Mouse (Mus musculus) neural tube, embryonic 14.5 days (tissue): ENCODE measurements around the gene Ola1. TPM values are rescaled to one million over a fixed set of nuclear protein-coding genes. Genes with fewer than 3 reads are reported as not detected.

ENCODE experiments used
- ATAC-seq: fragments of 200-750 bp; cut with Nextera tagmentation; 2 replicates; pipeline ENCODE4 v1.8.0; 2017; ENCODE audit warnings: low read depth, mild to moderate bottlenecking, moderate TSS enrichment, moderate library complexity
- H3K27ac ChIP-seq: fragments of 300-500 bp; sonication (generic); 2 replicates; pipeline ENCODE4 v1.5.1; 2014; ENCODE audit warnings: low read depth, mild to moderate bottlenecking, control low read depth, low read length, moderate library complexity, mixed read lengths
- H3K27me3 ChIP-seq: fragments of 300-500 bp; sonication (generic); 2 replicates; pipeline ENCODE4 v1.6.1; 2014; ENCODE audit warnings: low read length; ENCODE audit not compliant: control insufficient read depth, insufficient read depth
- H3K36me3 ChIP-seq: fragments of 300-500 bp; sonication (generic); 2 replicates; pipeline ENCODE4 v1.6.1; 2014; ENCODE audit warnings: low read length, mixed read lengths; ENCODE audit not compliant: control insufficient read depth, insufficient read depth
- H3K4me1 ChIP-seq: fragments of 300-500 bp; sonication (generic); 2 replicates; pipeline ENCODE4 v1.6.1; 2014; ENCODE audit warnings: low read length; ENCODE audit not compliant: control insufficient read depth, insufficient read depth
- H3K4me2 ChIP-seq: fragments of 300-500 bp; sonication (generic); 2 replicates; pipeline ENCODE4 v1.6.1; 2014; ENCODE audit warnings: mild to moderate bottlenecking, low read depth, low read length, control low read depth
- H3K4me3 ChIP-seq: fragments of 300-500 bp; sonication (generic); 2 replicates; pipeline ENCODE4 v1.5.1; 2014; ENCODE audit warnings: low read depth, low read length, control low read depth, mixed read lengths
- H3K9ac ChIP-seq: fragments of 300-500 bp; sonication (generic); replicated peaks from 2 replicates; pipeline ENCODE4 v1.6.1; 2014; ENCODE audit warnings: low read depth, mild to moderate bottlenecking, control low read depth, low read length, mixed read lengths
- H3K9me3 ChIP-seq: fragments of 300-500 bp; sonication (generic); 2 replicates; pipeline ENCODE4 v1.6.1; 2016; ENCODE audit warnings: low read length; ENCODE audit not compliant: control insufficient read depth
- WGBS: fragments of 180-500 bp; shearing (Covaris S2); extraction: QIAGEN DNeasy Blood & Tissue Kit; methylation state at CpG from one replicate; pipeline ENCODE4 v1.1.7; 2014; 5-methylcytosine and 5-hydroxymethylcytosine counted together
- polyA plus RNA-seq: library from polyadenylated mRNA; unstranded; fragments of >200 nt; fragmentation: Nextera tagmentation; extraction: Ambion mirVana; gene quantifications from 2 replicates; pipeline ENCODE4 v1.2.1, GENCODE M21; 2014

The Ola1 gene
- polyA plus RNA-seq, 1 experiment from 2014 or later = 113 TPM

DNA sequence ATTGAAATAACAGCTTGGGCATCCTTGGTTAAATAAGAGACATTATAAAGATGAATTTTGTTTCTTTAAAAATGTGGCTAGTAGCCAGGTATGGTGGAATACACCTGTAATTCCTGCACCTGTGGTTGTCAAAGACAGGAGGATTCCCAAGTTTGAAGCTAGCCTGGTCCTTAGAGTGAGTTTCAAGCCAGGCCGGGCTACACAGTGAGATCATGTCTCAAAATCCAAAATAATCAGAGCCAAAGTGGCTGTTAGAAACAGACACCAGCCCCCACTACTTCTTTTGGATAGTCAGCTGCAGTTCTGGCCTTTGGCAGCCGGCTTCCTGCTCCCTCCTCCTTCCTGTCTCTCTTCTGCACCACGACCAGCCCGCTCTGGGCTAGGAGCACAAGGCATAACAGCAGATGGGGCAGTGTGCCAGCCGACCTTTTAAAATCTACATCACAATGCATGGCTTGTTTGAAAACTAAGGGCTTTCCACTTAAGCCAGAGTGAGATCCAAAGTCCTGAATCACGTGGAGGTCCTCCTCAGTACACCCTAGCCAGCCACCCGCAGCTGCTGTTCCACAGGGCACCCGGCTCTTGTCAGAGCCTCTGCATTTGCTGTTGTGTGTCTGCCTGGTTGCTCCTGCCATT lies 132.9 kb downstream of the Ola1 start:
- no peaks in the 10 kb centered on the region for H3K27me3 ChIP-seq
- no peak overlapping the region for H3K9ac ChIP-seq
- no peak overlapping the region for H3K4me2 ChIP-seq
- no peaks in the 10 kb centered on the region for H3K9me3 ChIP-seq
- 0 out of 2 replicates have a peak, but pooled peaks cover 4% of the 10 kb centered on the region for H3K4me1 ChIP-seq
- no peak overlapping the region for H3K27ac ChIP-seq
- 14% methylated on average over 8 of the region's 8 CpGs for WGBS
- no peak overlapping the region for H3K4me3 ChIP-seq
- peak; percentile 88 for ATAC-seq
- no peaks in the 10 kb centered on the region for H3K36me3 ChIP-seq

DNA sequence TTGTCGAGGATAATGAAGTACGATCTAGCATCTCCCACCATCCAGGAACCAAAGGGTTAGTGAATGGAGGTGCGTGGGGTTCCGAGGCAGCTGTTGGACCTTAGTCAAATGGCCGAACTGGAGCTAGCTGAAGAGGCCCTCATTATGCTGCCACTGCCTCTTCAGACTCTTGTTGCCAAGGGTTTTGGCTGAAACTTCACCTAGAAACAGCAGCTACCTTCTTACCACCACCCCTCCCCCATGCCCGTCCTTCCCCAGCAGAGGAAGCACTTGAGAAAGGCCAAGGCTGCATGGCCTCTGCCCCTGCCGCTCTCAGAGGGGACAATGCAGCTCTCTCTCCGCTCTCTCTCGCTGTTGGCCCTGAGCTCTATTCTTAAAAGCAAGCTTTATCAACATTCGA lies 136.2 kb downstream of the Ola1 start:
- ATAC-seq = no peak
- Histone ChIP-seq H3K27ac (no peak overlapping the region), H3K9ac (no peak overlapping the region), H3K4me1 (0 out of 2 replicates have a peak, but pooled peaks cover 4% of the 10 kb centered on the region), H3K27me3 (no peaks in the 10 kb centered on the region), H3K4me3 (no peak overlapping the region), H3K36me3 (no peaks in the 10 kb centered on the region), H3K9me3 (no peaks in the 10 kb centered on the region), H3K4me2 (no peak overlapping the region)
- 74% methylated on average over 10 of the region's 10 CpGs for WGBS

DNA sequence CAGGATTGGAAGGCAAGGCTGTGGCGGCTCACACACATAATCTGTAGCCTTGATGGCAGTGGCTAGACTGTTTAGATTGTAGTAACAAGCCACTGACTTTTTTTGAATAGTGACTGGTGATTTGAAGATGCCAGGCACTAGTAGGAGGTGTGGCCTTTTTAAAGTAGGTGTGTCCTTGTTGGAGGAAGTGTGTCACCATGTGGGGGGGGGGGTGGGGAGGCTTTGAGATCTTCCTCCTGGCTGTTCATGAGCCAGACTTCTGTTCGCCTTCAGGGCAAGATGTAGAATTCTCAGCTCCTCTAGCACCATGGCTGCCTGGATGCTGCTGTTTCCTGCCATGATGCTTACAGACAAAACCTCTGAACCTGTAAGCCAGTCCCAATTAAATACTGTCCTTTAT lies 136.9 kb downstream of the Ola1 start:
- Histone ChIP-seq H3K27ac (no peak overlapping the region), H3K4me3 (no peak overlapping the region), H3K4me1 (0 out of 2 replicates have a peak, but pooled peaks cover 4% of the 10 kb centered on the region), H3K9me3 (no peaks in the 10 kb centered on the region), H3K9ac (no peak overlapping the region), H3K36me3 (no peaks in the 10 kb centered on the region), H3K27me3 (no peaks in the 10 kb centered on the region), H3K4me2 (no peak overlapping the region)
- ATAC-seq = no peak
- WGBS = 96% methylated on average over 2 of the region's 2 CpGs

DNA sequence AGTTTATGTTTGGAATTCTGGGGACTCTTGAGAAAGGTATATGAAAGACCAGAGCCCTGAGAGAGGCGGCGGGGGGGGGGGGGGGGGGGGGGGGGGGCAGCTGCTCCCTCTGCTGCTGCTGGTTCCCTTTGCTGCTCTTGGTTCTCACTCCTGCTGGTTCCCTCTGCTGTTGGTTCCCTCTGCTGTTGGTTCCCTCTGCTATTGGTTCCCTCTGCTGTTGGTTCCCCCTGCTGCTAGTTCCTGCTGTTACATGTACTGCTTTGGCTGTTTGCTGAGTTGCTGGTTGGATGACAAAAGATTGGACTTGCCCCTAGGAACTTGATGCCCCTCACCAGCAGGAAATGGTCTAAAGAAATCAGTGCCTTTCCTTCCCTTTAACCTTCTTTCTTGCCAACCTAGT lies 138.6 kb downstream of the Ola1 start:
- Histone ChIP-seq H3K9ac (no peak overlapping the region), H3K27me3 (no peaks in the 10 kb centered on the region), H3K4me3 (no peak overlapping the region), H3K4me1 (no peaks in the 10 kb centered on the region), H3K36me3 (no peaks in the 10 kb centered on the region), H3K4me2 (no peak overlapping the region), H3K9me3 (no peaks in the 10 kb centered on the region), H3K27ac (no peak overlapping the region)
- no peak for ATAC-seq
- WGBS = no CpG with 5 or more reads among the region's 2 CpGs

DNA sequence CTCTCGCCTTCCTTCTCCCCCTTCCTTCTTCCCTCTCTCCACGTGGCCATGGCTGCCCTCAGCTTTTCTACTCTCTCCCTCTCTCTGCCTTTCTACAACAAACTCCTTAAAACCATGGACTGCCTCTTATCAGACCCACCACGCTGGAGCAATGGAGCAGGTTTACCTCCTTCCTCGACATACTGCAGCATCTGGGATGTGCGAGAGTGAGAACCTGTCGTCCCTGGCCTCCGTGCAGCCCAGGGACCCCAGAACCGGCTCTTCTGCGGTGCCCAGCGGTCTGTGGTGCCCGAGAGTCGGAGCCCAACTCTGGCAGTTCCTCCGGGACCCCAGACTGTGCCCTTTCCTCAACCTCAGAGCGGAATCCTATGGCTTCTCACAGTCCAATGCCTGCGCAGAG lies 139.4 kb downstream of the Ola1 start:
- H3K4me2 ChIP-seq = no peak overlapping the region
- H3K27me3 ChIP-seq = no peaks in the 10 kb centered on the region
- ATAC-seq = no peak
- H3K4me1 ChIP-seq = no peaks in the 10 kb centered on the region
- H3K9me3 ChIP-seq = no peaks in the 10 kb centered on the region
- no peak overlapping the region for H3K9ac ChIP-seq
- H3K27ac ChIP-seq = no peak overlapping the region
- H3K36me3 ChIP-seq = no peaks in the 10 kb centered on the region
- 74% methylated on average over 15 of the region's 15 CpGs for WGBS
- no peak overlapping the region for H3K4me3 ChIP-seq

DNA sequence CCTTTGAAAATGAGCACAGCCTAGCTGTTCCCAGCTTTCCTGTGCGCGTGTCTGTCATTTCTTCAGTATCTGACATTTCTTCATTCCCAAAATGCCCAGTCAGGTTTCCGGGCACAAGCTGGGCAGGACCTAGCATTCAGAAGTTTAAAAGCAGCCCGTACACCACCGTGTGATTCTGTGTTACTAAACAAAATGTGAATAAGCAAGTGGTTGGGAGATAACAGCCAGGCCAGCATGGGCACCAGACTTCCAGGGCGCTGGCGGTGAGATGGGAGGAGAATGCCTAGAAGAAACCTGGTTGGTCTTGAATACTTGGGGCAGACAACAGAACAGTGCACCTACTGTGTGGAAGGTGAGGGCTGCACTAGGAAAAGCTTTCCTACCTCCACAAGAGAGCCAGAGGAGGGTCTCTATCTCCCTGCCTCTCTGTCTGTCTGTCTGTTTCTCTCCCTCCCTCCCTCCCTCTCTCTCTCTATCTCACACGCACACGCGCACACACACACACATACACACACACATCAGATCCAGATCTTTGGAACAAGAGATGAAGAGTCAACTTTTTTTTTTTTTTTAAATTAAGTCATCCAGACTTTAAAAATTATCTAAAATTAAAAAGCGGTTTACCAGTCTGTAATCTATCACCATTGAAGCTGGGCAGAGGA lies 144.8 kb downstream of the Ola1 start:
- no peak overlapping the region for H3K27ac ChIP-seq
- no peaks in the 10 kb centered on the region for H3K9me3 ChIP-seq
- no peaks in the 10 kb centered on the region for H3K27me3 ChIP-seq
- H3K4me1 ChIP-seq = no peaks in the 10 kb centered on the region
- H3K36me3 ChIP-seq = no peaks in the 10 kb centered on the region
- no peak overlapping the region for H3K4me2 ChIP-seq
- no peak for ATAC-seq
- no peak overlapping the region for H3K9ac ChIP-seq
- 94% methylated on average over 11 of the region's 11 CpGs for WGBS
- no peak overlapping the region for H3K4me3 ChIP-seq

DNA sequence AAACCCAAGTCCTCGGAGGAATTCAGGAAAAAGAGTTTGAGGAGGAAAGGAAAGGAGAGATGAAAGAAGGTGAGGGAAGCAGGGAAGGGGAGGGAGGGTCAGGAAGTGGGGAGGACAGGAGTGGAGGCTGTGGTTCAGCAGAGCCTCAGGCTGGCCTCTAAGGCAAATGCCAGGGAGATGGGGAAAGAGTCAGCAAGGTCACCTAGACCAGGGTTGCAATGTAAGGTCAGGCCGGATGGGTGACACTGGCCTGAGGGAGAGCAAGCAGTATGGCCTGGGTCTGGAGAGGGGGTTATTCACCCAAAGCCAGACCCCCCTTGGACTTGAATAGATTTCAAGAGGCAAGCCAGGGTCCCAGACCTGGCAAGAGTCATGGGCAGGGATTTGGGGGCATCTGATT lies 147.5 kb downstream of the Ola1 start:
- no peak overlapping the region for H3K27ac ChIP-seq
- no peaks in the 10 kb centered on the region for H3K27me3 ChIP-seq
- H3K9ac ChIP-seq = no peak overlapping the region
- H3K4me3 ChIP-seq = no peak overlapping the region
- no peak for ATAC-seq
- H3K9me3 ChIP-seq = no peaks in the 10 kb centered on the region
- no peak overlapping the region for H3K4me2 ChIP-seq
- no peaks in the 10 kb centered on the region for H3K4me1 ChIP-seq
- H3K36me3 ChIP-seq = no peaks in the 10 kb centered on the region
- 57% methylated on average over 2 of the region's 2 CpGs for WGBS

DNA sequence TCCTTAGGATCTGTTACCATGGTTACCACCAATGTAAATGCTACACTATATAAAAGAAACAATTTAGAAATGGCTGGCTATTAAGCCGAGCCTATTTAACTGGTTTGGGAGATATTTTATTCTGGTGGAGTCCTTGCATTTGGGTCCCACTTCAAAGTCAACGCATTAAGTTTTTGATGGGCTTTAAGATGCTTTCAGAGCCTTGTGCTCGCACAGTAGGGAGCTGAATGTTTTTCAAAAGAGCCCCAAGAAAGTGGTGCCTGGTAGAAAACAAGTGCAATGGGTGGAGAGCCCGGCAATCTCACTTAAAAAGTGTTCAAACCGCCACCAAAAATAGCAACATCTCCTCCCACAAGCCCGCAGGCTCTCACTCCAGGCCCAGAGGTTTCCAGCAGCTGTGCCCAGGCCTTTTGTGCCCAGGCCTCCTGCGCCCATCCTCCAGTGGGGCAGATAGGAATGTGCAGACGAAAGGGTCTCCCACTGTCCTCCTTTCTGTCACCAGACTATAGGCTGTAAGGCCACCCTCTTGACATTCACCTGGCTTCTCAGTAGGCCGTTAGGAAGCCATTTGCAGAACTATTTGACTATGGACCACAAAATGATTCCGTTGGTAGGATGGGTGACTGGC lies 148.2 kb downstream of the Ola1 start:
- no peak overlapping the region for H3K9ac ChIP-seq
- no peak overlapping the region for H3K4me2 ChIP-seq
- ATAC-seq = no peak
- WGBS = 41% methylated on average over 10 of the region's 10 CpGs
- H3K4me1 ChIP-seq = no peaks in the 10 kb centered on the region
- no peak overlapping the region for H3K4me3 ChIP-seq
- H3K27ac ChIP-seq = no peak overlapping the region
- H3K9me3 ChIP-seq = no peaks in the 10 kb centered on the region
- H3K27me3 ChIP-seq = no peaks in the 10 kb centered on the region
- H3K36me3 ChIP-seq = no peaks in the 10 kb centered on the region

DNA sequence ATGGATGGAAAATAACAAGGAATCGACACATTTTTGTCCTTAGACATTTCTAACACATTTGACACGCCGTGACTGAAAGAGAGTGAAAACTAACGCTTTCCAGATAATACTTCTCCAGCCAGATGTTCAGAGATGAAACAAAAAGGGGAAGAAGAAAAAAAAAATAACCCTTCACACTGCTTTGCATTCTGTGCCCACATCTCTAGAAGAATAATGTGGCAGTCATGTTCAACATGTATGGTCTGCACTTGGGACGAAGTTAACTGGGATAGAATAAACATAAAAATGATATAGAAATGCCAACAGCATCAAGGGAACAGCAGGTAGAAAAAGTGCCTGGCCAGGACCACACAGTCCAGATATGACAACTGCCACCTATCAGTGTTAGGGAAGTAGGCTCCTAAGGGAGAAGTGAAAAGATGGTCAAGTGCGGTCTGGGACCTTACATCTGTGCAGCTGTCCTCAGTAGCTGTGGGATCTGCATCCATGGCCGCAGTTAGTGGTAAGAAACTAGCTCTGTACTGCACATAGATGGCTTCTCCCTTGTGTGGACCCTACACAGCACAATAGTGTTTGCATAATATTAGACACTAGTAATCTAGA lies 149.4 kb downstream of the Ola1 start:
- Histone ChIP-seq H3K9me3 (no peaks in the 10 kb centered on the region), H3K4me3 (no peak overlapping the region), H3K36me3 (no peaks in the 10 kb centered on the region), H3K27ac (no peak overlapping the region), H3K4me2 (no peak overlapping the region), H3K27me3 (no peaks in the 10 kb centered on the region), H3K4me1 (no peaks in the 10 kb centered on the region), H3K9ac (no peak overlapping the region)
- 91% methylated on average over 7 of the region's 7 CpGs for WGBS
- no peak for ATAC-seq
